Mouse (Mus musculus) c-Kit-negative CD71-positive TER-119-positive erythroid progenitor cells, embryonic 14.5 days (primary cell): ENCODE data around the gene Mmp7.

ENCODE experiments used
- DNase-seq: peaks from one replicate; pipeline ENCODE4 v3.0.0-alpha.2; 2013; ENCODE audit warnings: low read depth, low spot score

The Mmp7 gene

GRCm38 (mm10) chr9:7691790-7692189, at the start of gene Mmp7:
TSS of gene Mmp7 (plus strand) at chr9:7692090.
- no peak for DNase-seq

- no peak for DNase-seq
Measured at GRCm38 (mm10) chr9:7647901-7648300, 44.0 kb upstream of the Mmp7 start.

- DNase-seq: no peak
Measured at GRCm38 (mm10) chr9:7650397-7651180, 41.3 kb upstream of the Mmp7 start.

GRCm38 (mm10) chr9:7652351-7653085, 39.4 kb upstream of the Mmp7 start:
- no peak for DNase-seq

- DNase-seq: no peak
Measured at GRCm38 (mm10) chr9:7657946-7658345, 33.9 kb upstream of the Mmp7 start.

GRCm38 (mm10) chr9:7659469-7660020, 32.3 kb upstream of the Mmp7 start:
- DNase-seq: no peak

GRCm38 (mm10) chr9:7661371-7661770, 30.5 kb upstream of the Mmp7 start:
- DNase-seq: no peak

GRCm38 (mm10) chr9:7669674-7670073, 22.2 kb upstream of the Mmp7 start:
- DNase-seq: no peak

- DNase-seq: no peak
Measured at GRCm38 (mm10) chr9:7672985-7673384, 18.9 kb upstream of the Mmp7 start.

- DNase-seq: no peak
Measured at GRCm38 (mm10) chr9:7678154-7678837, 13.6 kb upstream of the Mmp7 start.

- no peak for DNase-seq
Measured at GRCm38 (mm10) chr9:7682081-7682618, 9.7 kb upstream of the Mmp7 start.

- no peak for DNase-seq
Measured at GRCm38 (mm10) chr9:7686024-7686423, 5.9 kb upstream of the Mmp7 start.

GRCm38 (mm10) chr9:7689799-7690198, 2.1 kb upstream of the Mmp7 start:
- DNase-seq: no peak

GRCm38 (mm10) chr9:7693961-7694360, 2.1 kb downstream of the Mmp7 start:
- no peak for DNase-seq

- DNase-seq: no peak
Measured at GRCm38 (mm10) chr9:7695646-7696045, 3.8 kb downstream of the Mmp7 start.

- no peak for DNase-seq
Measured at GRCm38 (mm10) chr9:7708698-7709097, 16.8 kb downstream of the Mmp7 start.

GRCm38 (mm10) chr9:7711196-7711595, 19.3 kb downstream of the Mmp7 start:
- no peak for DNase-seq

GRCm38 (mm10) chr9:7714062-7714907, 22.4 kb downstream of the Mmp7 start:
- DNase-seq: peak; percentile 24

- no peak for DNase-seq
Measured at GRCm38 (mm10) chr9:7714908-7715175, 23.0 kb downstream of the Mmp7 start.

- DNase-seq: no peak
Measured at GRCm38 (mm10) chr9:7721543-7721942, 29.7 kb downstream of the Mmp7 start.

- no peak for DNase-seq
Measured at GRCm38 (mm10) chr9:7728997-7729396, 37.1 kb downstream of the Mmp7 start.
